Mouse (Mus musculus): ENCODE data around the gene Kif24.

- no peak for TF ChIP-seq ZC3H11A (IDR thresholded peaks at IDR 0.05; ENCODE audit: borderline replicate concordance, low read depth, low read length)
- TF ChIP-seq HCFC1 (IDR thresholded peaks at IDR 0.05; ENCODE audit: borderline replicate concordance, insufficient read depth, low read length): no peak
Observed at GRCm38 (mm10) chr4:41416966-41417365, 47.7 kb downstream of the Kif24 start.
